Mouse (Mus musculus) lung, postnatal 4 days (tissue): ENCODE data around the gene Comt.

Experiments used
- DNase-seq, 2 experiments: peaks; one replicate each; pipeline ENCODE4 v3.0.0; 2021

The Comt gene

DNA sequence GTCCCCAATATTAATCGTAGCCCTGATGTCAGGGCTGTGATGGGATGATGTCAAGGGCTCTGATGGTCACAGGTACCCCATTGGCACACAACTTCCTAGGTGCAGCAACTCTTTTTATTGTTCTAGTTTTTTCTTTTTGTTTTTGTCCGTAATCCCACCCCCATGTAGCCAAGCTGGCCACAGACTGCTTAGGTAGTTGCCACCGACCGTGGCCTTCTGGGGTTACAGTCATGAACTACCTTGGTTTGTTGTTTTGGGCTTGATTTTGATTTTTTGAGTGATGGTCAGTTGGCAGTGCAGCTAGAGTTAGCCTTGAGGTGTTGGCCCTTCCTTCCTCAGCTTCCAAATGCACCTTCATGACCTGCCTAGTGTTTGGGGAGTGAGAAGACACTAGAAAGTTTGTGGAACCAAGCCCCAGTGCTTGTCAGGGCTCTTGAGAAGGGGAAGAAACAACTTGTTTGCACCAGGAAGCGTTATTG, at the start of gene Comt:
Gene Comt, minus strand, starts transcription at position 51 of the 479 bp plus-strand sequence.
- no peak for DNase-seq

GRCm38 (mm10) chr16:18474021-18474420, 47.4 kb upstream of the Comt start:
- DNase-seq: peak in 1 of 2 experiments; percentile 16

GRCm38 (mm10) chr16:18472976-18473375, 46.3 kb upstream of the Comt start:
- peak in 1 of 2 experiments; percentile 7 for DNase-seq

DNA sequence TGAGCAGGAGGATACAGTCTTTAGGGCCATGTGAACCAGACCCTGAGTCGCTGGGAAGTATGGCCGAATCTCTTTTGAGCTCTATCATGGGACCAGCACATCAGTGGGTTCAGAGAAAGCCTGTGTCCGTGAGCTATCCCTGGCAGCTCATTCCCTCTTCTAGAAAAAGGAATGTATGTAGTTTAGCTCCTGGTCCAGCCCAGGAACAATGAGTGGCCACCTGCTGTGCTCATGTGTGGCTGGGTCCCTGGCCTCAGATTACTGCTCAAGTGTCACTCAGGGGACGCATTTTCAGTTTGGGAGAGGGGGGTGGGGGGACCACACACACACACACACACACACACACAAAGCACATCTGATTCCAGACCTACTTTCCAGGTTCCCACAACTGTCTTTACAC, 45.8 kb upstream of the Comt start:
- DNase-seq: peak in 1 of 2 experiments; percentile 8

DNA sequence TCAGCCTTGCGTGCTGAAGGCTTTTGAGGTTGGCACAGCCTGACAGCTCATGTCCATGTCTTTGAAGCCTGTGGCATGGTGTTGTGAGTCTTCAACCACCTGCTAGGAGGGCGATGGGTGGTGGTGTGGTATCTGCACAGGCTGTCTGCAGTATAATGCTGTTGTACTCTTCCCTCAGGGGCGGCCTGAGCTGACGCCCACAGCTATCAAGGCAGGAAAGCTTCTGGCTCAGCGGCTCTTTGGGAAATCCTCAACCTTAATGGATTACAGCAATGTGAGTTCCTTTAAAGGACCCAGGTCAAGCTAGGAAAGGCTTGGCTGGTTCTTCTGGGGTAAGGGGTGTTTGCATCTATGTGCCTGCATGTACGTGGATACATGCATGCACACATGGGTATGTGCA, 45.3 kb upstream of the Comt start:
- DNase-seq: peak in 1 of 2 experiments; percentile 8

- DNase-seq: peak in 1 of 2 experiments; percentile 24
Observed at GRCm38 (mm10) chr16:18471381-18471955, 44.8 kb upstream of the Comt start.

DNA sequence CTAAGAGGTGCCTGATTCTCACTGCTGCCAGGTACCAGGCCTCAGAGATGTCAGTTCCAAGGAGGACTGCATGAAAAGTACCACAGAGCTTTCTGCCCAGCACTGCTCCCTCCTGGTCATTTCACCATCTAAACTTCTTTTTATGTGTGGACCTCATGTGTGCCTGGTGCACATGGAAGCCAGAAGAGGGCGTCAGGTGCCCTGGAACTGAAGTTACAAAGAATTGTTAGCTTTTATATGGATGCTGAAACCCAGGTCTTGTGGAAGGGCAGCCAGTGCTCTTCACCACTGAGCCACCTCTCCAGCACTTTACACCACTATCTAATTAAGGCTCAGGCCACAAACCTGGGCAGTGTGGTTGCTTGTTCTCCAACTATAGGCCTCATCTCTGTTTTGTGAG, 44.2 kb upstream of the Comt start:
- DNase-seq: peak in 1 of 2 experiments; percentile 16

DNA sequence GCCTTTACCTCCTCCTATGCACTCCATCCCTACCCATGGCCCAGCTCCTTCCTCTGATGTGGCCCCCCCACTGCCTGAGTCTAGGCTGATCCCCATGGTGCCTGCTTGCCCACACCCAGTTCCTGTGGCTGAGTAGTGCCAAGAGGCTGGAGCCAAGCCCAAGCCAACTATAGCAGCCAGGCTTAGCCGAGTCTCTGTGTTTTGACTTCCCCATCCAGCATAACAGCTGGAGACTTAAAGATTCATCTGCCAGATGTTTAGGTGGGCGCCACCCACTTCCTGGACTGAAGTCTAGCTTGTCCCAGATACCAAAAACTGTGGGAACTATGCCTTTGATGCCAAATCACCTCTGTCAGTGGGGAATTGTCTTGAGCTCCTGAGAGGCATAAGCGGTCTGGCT, 37.6 kb upstream of the Comt start:
- DNase-seq: peak; percentile 46 to 73

GRCm38 (mm10) chr16:18462598-18462997, 35.9 kb upstream of the Comt start:
- peak; percentile 35 to 57 for DNase-seq

DNA sequence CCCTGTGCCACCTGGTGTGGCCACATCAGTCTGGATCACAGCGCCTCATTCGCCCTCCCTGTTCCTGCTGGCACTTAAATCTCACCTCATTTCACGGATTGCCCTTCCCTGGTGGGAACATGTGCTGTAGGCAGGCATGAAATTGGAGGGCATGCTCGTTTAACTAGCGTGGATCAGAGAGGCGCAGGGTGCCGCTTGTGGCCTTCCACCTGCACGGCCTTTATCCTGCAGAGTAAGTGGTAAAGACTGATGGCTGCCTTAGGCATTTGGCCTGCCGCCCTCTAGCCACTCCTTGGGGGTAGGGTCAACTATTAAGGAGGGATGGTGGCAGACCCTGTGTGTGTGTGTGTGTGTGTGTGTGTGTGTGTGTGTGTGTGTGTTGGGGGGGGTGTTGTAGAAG, 35.4 kb upstream of the Comt start:
- no peak for DNase-seq

DNA sequence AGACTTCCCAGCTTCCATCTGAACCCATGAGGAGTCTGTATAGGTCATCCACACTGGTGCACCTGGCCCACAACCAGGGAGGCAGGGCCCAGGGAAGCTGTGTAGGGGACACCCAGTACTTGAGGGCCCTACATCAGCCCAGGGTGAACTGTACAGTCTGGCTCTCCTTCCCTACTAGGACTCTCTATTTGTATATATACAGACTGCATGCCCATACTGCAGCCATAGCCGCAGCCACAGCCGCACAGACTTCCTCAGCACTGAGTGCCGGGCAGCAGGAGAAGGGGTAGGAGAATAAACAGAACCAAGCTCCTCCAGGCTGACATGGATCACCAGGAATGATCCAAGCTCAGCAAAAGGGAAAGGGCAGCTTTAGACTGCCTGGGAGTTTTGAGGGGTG, 34.2 kb upstream of the Comt start:
- no peak for DNase-seq

GRCm38 (mm10) chr16:18459955-18460370, 33.3 kb upstream of the Comt start:
- peak; percentile 54 to 66 for DNase-seq

DNA sequence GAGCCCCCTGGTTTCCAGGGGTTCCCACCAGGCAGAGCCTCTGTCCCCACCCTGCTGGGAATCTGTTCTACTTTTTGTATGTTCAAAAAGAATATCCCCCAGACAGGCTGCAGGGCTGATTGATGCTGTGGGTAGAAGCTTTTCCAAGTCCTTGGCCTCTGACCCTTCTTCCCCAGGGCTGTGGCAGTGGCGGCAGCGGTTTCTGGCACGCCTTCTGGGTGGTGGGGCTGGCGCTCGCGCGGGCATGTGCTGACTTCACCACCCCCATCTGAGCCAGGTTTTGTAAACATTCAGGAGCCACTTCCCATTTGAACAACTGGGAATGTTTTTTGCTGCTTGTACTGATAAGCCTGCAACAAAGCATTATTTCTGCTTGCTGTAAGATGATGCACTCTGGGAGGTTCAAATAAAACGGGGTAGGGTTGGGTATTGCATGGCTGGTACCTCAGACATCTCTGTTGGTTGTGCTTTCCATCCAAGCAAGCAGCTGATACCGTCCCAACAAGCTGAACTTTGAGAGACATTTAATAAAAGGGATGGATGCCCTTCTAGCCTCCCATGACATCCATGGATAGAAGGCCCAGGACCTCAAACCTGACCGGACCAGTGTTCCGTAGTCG, 32.8 kb upstream of the Comt start:
- DNase-seq: peak; percentile 59 to 75

DNA sequence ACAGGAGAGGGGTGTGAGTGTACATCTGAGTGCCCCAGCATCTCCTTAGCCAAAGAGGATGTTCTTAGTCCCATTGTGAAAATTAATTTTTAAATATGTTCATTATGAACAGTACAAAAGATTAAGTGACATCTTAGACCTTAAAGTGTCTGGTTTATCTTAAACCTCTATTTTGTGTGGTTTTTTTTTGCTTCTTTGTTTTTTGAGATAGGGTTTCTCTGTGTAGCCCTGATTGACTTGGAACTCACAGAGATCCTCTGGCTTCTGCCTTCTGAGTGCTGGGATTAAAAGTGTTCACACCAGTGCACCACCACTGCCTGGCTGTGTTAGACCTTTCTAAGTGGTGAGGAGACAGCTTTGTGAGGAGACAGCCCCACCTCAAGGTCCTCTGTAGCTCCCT, 32.0 kb upstream of the Comt start:
- no peak for DNase-seq

DNA sequence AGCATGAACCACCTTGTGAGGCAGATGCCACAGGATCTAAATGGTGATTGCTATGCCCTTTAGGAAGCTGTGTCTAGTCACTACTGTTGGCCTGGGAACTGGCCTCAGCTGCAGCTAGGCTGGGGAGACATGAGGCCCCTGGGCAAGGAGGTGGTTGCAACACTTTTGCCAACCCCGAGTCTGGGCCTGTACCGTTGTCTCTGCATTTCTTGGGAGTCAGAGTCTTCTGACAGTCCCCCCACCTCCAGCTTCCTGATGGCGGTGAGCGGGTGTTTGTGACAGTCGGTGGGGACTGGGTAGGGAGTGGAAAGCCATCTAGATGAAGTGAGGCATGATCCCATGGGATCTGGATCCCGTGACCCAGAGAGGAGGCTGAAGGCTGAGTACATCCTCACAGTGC, 28.8 kb upstream of the Comt start:
- DNase-seq: no peak

DNA sequence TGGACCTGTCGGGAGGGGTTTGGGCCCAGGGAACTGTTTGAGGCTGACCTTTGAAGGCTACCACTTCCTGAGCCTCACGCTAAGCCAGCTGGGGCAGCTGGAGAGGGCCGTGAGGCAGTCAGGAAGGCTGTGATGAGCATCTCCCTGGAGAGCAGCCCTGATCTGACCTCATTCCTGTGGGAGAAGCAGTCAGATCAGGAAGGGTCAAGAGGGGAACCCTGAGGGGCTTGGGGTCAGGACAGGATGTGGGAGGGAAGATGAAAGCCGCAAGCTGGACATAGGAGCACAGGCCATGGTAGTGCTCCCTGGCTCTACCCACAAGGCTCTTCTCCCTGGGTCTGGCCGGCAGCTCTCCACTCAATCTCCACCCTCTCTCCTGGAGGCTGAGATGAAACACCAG, 27.2 kb upstream of the Comt start:
- no peak for DNase-seq

GRCm38 (mm10) chr16:18452361-18452862, 25.8 kb upstream of the Comt start:
- no peak for DNase-seq

- DNase-seq: no peak
Observed at GRCm38 (mm10) chr16:18451486-18452181, 25.0 kb upstream of the Comt start.

- no peak for DNase-seq
Observed at GRCm38 (mm10) chr16:18449005-18449404, 22.4 kb upstream of the Comt start.

GRCm38 (mm10) chr16:18448104-18448503, 21.5 kb upstream of the Comt start:
- no peak for DNase-seq

GRCm38 (mm10) chr16:18447243-18447642, 20.6 kb upstream of the Comt start:
- no peak for DNase-seq

- DNase-seq: peak; percentile 87 to 94
Observed at GRCm38 (mm10) chr16:18443385-18443841, 16.8 kb upstream of the Comt start.

- no peak for DNase-seq
Observed at GRCm38 (mm10) chr16:18436128-18436527, 9.5 kb upstream of the Comt start.
